Mouse (Mus musculus): ENCODE results near the gene Gm45753. TPM values are rescaled to one million over a fixed set of nuclear protein-coding genes. Genes with fewer than 3 reads are reported as not detected.
A peak's percentile ranks its signal among the peaks of the same experiment; 100 is the strongest.
"Not testable (repeated sequence)": the region's sequence is repeated elsewhere in the genome, so short reads cannot be mapped to it uniquely, and the experiment has no call there.

The Gm45753 gene
- polyA plus RNA-seq (2015; fragmentation: Nextera tagmentation; extraction: Ambion mirVana) = 0.29 TPM in 1 of 2 replicates, not detected in the other

- Histone ChIP-seq H3K9ac (no peak within 1 kb of the TSS), H3K4me2 (no peak within 1 kb of the TSS), H3K4me1 (replicated peaks) (no peaks in the 10 kb centered on the region), H3K36me3 (no peaks in the 10 kb centered on the region), H3K4me3 (no peak within 1 kb of the TSS), H3K27ac (no peak within 1 kb of the TSS), H3K9me3 (replicated peaks) (no peaks in the 10 kb centered on the region), H3K27me3 (no peaks in the 10 kb centered on the region)
- 91% methylated on average over 13 of the region's 13 CpGs for WGBS
- ATAC-seq (replicated peaks; ENCODE audit: insufficient number of reproducible peaks, insufficient read depth, low FRiP score, low read depth) = no peak
Measured at GRCm38 (mm10) chr8:45308366-45308765, at the start of gene Gm45753. TSS of gene Gm45753 (minus strand) at chr8:45308466.

GRCm38 (mm10) chr8:45355809-45356208, 47.5 kb upstream of the Gm45753 start:
- H3K36me3 ChIP-seq = no peaks in the 10 kb centered on the region
- no peak overlapping the region for H3K4me2 ChIP-seq
- H3K4me3 ChIP-seq = no peak overlapping the region
- no peak overlapping the region for H3K27ac ChIP-seq
- no peaks in the 10 kb centered on the region for H3K27me3 ChIP-seq
- H3K4me1 ChIP-seq (replicated peaks) = no peaks in the 10 kb centered on the region
- no peak overlapping the region for H3K9ac ChIP-seq
- ATAC-seq (replicated peaks; ENCODE audit: insufficient number of reproducible peaks, insufficient read depth, low FRiP score, low read depth) = no peak
- H3K9me3 ChIP-seq (replicated peaks) = no peaks in the 10 kb centered on the region
- WGBS = 87% methylated on average over 6 of the region's 6 CpGs

GRCm38 (mm10) chr8:45345031-45345430, 36.8 kb upstream of the Gm45753 start:
- Histone ChIP-seq H3K27ac (no peak overlapping the region), H3K9me3 (replicated peaks) (no peaks in the 10 kb centered on the region), H3K27me3 (no peaks in the 10 kb centered on the region), H3K9ac (no peak overlapping the region), H3K4me2 (no peak overlapping the region), H3K4me3 (no peak overlapping the region), H3K4me1 (replicated peaks) (no peaks in the 10 kb centered on the region), H3K36me3 (no peaks in the 10 kb centered on the region)
- ATAC-seq (replicated peaks; ENCODE audit: insufficient number of reproducible peaks, insufficient read depth, low FRiP score, low read depth) = peak; percentile 60; the same call in 1 of the 2 replicates
- 15% methylated on average over 6 of the region's 6 CpGs for WGBS

- H3K4me2 ChIP-seq = no peak overlapping the region
- no peak overlapping the region for H3K4me3 ChIP-seq
- no peaks in the 10 kb centered on the region for H3K36me3 ChIP-seq
- WGBS = 82% methylated on average over 8 of the region's 8 CpGs
- no peaks in the 10 kb centered on the region for H3K4me1 ChIP-seq (replicated peaks)
- H3K27me3 ChIP-seq = no peaks in the 10 kb centered on the region
- no peak overlapping the region for H3K27ac ChIP-seq
- no peak overlapping the region for H3K9ac ChIP-seq
- ATAC-seq (replicated peaks; ENCODE audit: insufficient number of reproducible peaks, insufficient read depth, low FRiP score, low read depth) = no peak
- H3K9me3 ChIP-seq (replicated peaks) = no peaks in the 10 kb centered on the region
Measured at GRCm38 (mm10) chr8:45344298-45344697, 36.0 kb upstream of the Gm45753 start.

GRCm38 (mm10) chr8:45341630-45342628, 33.7 kb upstream of the Gm45753 start:
- Histone ChIP-seq H3K36me3 (no peaks in the 10 kb centered on the region), H3K9me3 (replicated peaks) (no peaks in the 10 kb centered on the region), H3K27ac (no peak overlapping the region), H3K9ac (no peak overlapping the region), H3K4me2 (no peak overlapping the region), H3K27me3 (no peaks in the 10 kb centered on the region), H3K4me3 (no peak overlapping the region), H3K4me1 (replicated peaks) (no peaks in the 10 kb centered on the region)
- 88% methylated on average over 12 of the region's 12 CpGs for WGBS
- ATAC-seq (replicated peaks; ENCODE audit: insufficient number of reproducible peaks, insufficient read depth, low FRiP score, low read depth) = no peak

- Histone ChIP-seq H3K27me3 (no peaks in the 10 kb centered on the region; the same call in 1 of the 2 replicates), H3K9me3 (replicated peaks) (no peaks in the 10 kb centered on the region), H3K9ac (peak overlapping the region; percentile 69), H3K36me3 (no peaks in the 10 kb centered on the region), H3K4me3 (peak overlapping the region; percentile 86), H3K4me2 (peak overlapping the region; percentile 97), H3K4me1 (replicated peaks) (peaks cover 7% of the 10 kb centered on the region; the same call in 1 of the 2 replicates), H3K27ac (no peak overlapping the region)
- ATAC-seq (replicated peaks; ENCODE audit: insufficient number of reproducible peaks, insufficient read depth, low FRiP score, low read depth) = no peak; the same call in 1 of the 2 replicates
- WGBS = 2% methylated on average over 8 of the region's 8 CpGs
Measured at GRCm38 (mm10) chr8:45333493-45333892, 25.2 kb upstream of the Gm45753 start.

GRCm38 (mm10) chr8:45332685-45333409, 24.6 kb upstream of the Gm45753 start, which contains the start of gene Cyp4v3:
TSS of gene Cyp4v3 (minus strand) at chr8:45333216.
- Histone ChIP-seq H3K4me2 (peak within 1 kb of the TSS; percentile 97), H3K27ac (no peak within 1 kb of the TSS), H3K36me3 (no peaks in the 10 kb centered on the region), H3K9ac (peak within 1 kb of the TSS; percentile 69), H3K4me1 (replicated peaks) (peaks cover 7% of the 10 kb centered on the region; the same call in 1 of the 2 replicates), H3K27me3 (no peaks in the 10 kb centered on the region; the same call in 1 of the 2 replicates), H3K9me3 (replicated peaks) (no peaks in the 10 kb centered on the region), H3K4me3 (peak within 1 kb of the TSS; percentile 86)
- peak; percentile 70; the same call in 1 of the 2 replicates for ATAC-seq (replicated peaks; ENCODE audit: insufficient number of reproducible peaks, insufficient read depth, low FRiP score, low read depth)
- WGBS = 1% methylated on average over 44 of the region's 44 CpGs

- Histone ChIP-seq H3K27ac (no peak overlapping the region), H3K9ac (no peak overlapping the region), H3K27me3 (no peaks in the 10 kb centered on the region; the same call in 1 of the 2 replicates), H3K4me3 (no peak overlapping the region), H3K36me3 (no peaks in the 10 kb centered on the region), H3K9me3 (replicated peaks) (no peaks in the 10 kb centered on the region), H3K4me2 (no peak overlapping the region), H3K4me1 (replicated peaks) (peaks cover 7% of the 10 kb centered on the region; the same call in 1 of the 2 replicates)
- no peak for ATAC-seq (replicated peaks; ENCODE audit: insufficient number of reproducible peaks, insufficient read depth, low FRiP score, low read depth)
- 62% methylated on average over 3 of the region's 3 CpGs for WGBS
Measured at GRCm38 (mm10) chr8:45330856-45331255, 22.6 kb upstream of the Gm45753 start.

- H3K4me1 ChIP-seq (replicated peaks) = peaks cover 7% of the 10 kb centered on the region; the same call in 1 of the 2 replicates
- H3K4me2 ChIP-seq = no peak overlapping the region
- WGBS = 86% methylated on average over 6 of the region's 6 CpGs
- no peak overlapping the region for H3K27ac ChIP-seq
- H3K36me3 ChIP-seq = no peaks in the 10 kb centered on the region
- no peaks in the 10 kb centered on the region for H3K9me3 ChIP-seq (replicated peaks)
- H3K27me3 ChIP-seq = no peaks in the 10 kb centered on the region; the same call in 1 of the 2 replicates
- ATAC-seq (replicated peaks; ENCODE audit: insufficient number of reproducible peaks, insufficient read depth, low FRiP score, low read depth) = no peak
- H3K9ac ChIP-seq = no peak overlapping the region
- H3K4me3 ChIP-seq = no peak overlapping the region
Measured at GRCm38 (mm10) chr8:45329206-45329980, 21.1 kb upstream of the Gm45753 start.

- not testable (repeated sequence) for H3K9me3 ChIP-seq (replicated peaks); H3K9ac ChIP-seq; H3K4me2 ChIP-seq; H3K36me3 ChIP-seq; ATAC-seq (replicated peaks; ENCODE audit: insufficient number of reproducible peaks, insufficient read depth, low FRiP score, low read depth); H3K27ac ChIP-seq; H3K4me1 ChIP-seq (replicated peaks); H3K4me3 ChIP-seq; H3K27me3 ChIP-seq
Measured at GRCm38 (mm10) chr8:45327076-45327475, 18.8 kb upstream of the Gm45753 start.

Data from heart, embryonic 15.5 days (tissue).